Mouse (Mus musculus): Measurements from ENCODE around the gene Fndc10.

DNA sequence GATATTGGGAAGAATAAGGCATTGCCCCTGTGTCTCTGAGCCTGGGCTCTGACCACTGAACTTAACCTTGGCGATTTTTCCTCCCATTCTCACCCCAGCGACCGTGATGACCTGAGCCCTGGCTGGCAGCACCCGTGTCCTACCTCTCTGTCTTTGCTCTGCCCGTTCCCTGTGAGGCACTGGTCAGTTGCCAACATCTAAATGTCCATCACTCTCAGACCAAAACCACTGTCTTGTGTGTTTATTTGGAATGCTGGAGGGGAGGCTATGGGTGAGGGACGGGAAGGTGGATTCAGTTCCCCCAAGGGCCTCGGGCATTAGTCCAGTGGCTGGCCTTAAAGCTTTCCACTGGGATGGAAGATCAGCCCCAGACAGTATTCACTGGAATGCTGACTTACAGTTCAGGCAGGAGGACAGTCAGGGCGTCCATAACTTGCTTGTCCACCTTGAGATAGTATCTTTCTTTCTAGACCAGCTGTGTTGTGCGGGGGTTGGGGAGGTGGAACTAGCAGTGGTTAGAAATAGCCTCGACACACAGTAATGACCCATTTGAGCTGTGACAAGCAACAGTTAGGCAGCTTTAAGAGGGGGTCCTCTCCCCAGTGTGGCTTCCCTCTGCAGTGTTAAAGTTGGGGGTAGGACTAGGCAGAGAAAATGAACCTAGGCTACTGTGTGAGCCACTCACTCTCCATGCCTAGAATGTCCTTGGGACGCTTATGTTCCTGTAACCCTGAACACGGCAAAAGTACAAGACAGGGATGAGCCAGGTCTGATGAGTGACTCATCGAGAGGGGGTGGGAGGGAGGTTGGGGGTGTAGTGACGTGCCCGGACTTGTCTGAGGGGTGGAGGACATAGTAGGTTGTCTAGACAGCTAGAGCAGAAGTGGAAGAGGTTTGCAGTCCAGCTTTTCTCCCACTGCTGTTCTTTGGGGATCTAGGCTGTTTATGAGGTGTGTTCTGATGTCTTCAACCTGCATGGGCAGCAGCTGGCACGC, 2.4 kb downstream of the Fndc10 start:
- TF ChIP-seq POLR2A (IDR thresholded peaks at IDR 0.05; ENCODE audit: borderline replicate concordance, extremely low read depth, low read depth, low read length) (no peak), CTCF (IDR thresholded peaks at IDR 0.05; ENCODE audit: insufficient read depth, low read length) (no peak)
